Mouse (Mus musculus): ENCODE results near the gene Vamp2.
A peak's percentile ranks its signal among the peaks of the same experiment; 100 is the strongest.

GRCm38 (mm10) chr11:69066956-69067355 lies 21.3 kb upstream of the Vamp2 start:
- TF ChIP-seq GATA1 (IDR thresholded peaks at IDR 0.05; ENCODE audit: borderline replicate concordance, low read length) (no peak), CTCF (IDR thresholded peaks at IDR 0.05; ENCODE audit: low read depth, low read length) (peak; percentile 82), POLR2AphosphoS5 (IDR thresholded peaks at IDR 0.05; ENCODE audit: insufficient replicate concordance, low read depth, low read length) (no peak), TAL1 (conservative IDR thresholded peaks at IDR 0.05; ENCODE audit: low read depth, low read length) (no peak)

All from G1E (cell line).